Mouse (Mus musculus) CH12.LX (cell line): ENCODE measurements around the gene Hpf1. TPM values are rescaled to one million over a fixed set of nuclear protein-coding genes. Genes with fewer than 3 reads are reported as not detected.

Source experiments
- DNase-seq: peaks from one replicate; pipeline ENCODE4 v3.0.0-alpha.2; 2013; ENCODE audit errors: extremely low read depth
- H3K27ac ChIP-seq: 2 replicates; pipeline ENCODE4 v1.5.1; 2012; ENCODE audit warnings: low read depth, mild to moderate bottlenecking, control low read depth, moderate library complexity; ENCODE audit not compliant: insufficient read depth
- H3K27me3 ChIP-seq: replicated peaks from 2 replicates; pipeline ENCODE3; 2012; ENCODE audit warnings: inconsistent platforms
- H3K36me3 ChIP-seq, 2 experiments: replicated peaks in 1 of 2; 2 replicates each; pipeline versions ENCODE3 to v1.6.1; 2012; ENCODE audit warnings: inconsistent platforms in 1 of 2, low read length in 1 of 2, mild to moderate bottlenecking in 1 of 2, mixed read lengths in 1 of 2, moderate library complexity in 1 of 2; ENCODE audit not compliant: control insufficient read depth in 1 of 2, insufficient read depth in 1 of 2
- H3K4me1 ChIP-seq, 2 experiments: 2 replicates each; pipeline ENCODE4 v1.6.1; 2012; ENCODE audit warnings: inconsistent platforms in 1 of 2, moderate library complexity in 1 of 2; ENCODE audit not compliant: insufficient read depth in 2 of 2, control insufficient read depth in 1 of 2
- H3K4me2 ChIP-seq: 2 replicates; pipeline ENCODE4 v1.6.1; 2012; ENCODE audit warnings: low read depth, mild to moderate bottlenecking, control low read depth; ENCODE audit not compliant: poor library complexity, insufficient read depth, severe bottlenecking
- H3K4me3 ChIP-seq, 3 experiments: fragments of 150-350 bp in 1 of 3; sonication (generic) in 1 of 3; replicated peaks in 1 of 3; 2 replicates each; pipeline versions ENCODE3 to v1.5.1; 2011 to 2012; ENCODE audit warnings: low read depth in 2 of 3, low read length in 2 of 3, mild to moderate bottlenecking in 2 of 3, moderate library complexity in 2 of 3, control low read depth in 1 of 3, improper control_type of control experiment in 1 of 3, inconsistent platforms in 1 of 3, mixed read lengths in 1 of 3; ENCODE audit not compliant: poor library complexity in 1 of 3
- H3K79me2 ChIP-seq: replicated peaks from 2 replicates; pipeline ENCODE4 v1.6.1; 2012; ENCODE audit warnings: mild to moderate bottlenecking, moderate library complexity; ENCODE audit not compliant: control insufficient read depth, poor library complexity, insufficient read depth, severe bottlenecking; ENCODE audit errors: extremely low read depth
- H3K9ac ChIP-seq: 2 replicates; pipeline ENCODE4 v1.6.1; 2012; ENCODE audit warnings: low read depth, mild to moderate bottlenecking, control low read depth, moderate library complexity; ENCODE audit not compliant: insufficient read depth
- H3K9me3 ChIP-seq: replicated peaks from 2 replicates; pipeline ENCODE3; 2012; ENCODE audit warnings: low read length, inconsistent platforms, mixed read lengths
- BHLHE40 ChIP-seq: IDR thresholded peaks from 2 replicates; pipeline ENCODE4 v1.6.1; 2011; ENCODE audit warnings: mild to moderate bottlenecking, low read depth, low read length, improper control_type of control experiment
- CHD1 ChIP-seq: IDR thresholded peaks from 2 replicates; pipeline ENCODE4 v1.6.1; 2012; ENCODE audit warnings: low read depth, low read length, improper control_type of control experiment, inconsistent platforms
- CHD2 ChIP-seq: IDR thresholded peaks from 2 replicates; pipeline ENCODE4 v1.6.1; 2011; ENCODE audit warnings: low read length, improper control_type of control experiment
- ELF1 ChIP-seq: IDR thresholded peaks from 2 replicates; pipeline ENCODE4 v1.6.1; 2014; ENCODE audit warnings: low read depth, mild to moderate bottlenecking, inconsistent platforms, low read length, improper control_type of control experiment
- JUN ChIP-seq: IDR thresholded peaks from 2 replicates; pipeline ENCODE4 v1.6.1; 2011; ENCODE audit warnings: low read depth, mild to moderate bottlenecking, low read length, improper control_type of control experiment, moderate library complexity; ENCODE audit not compliant: insufficient read depth
- KAT2A ChIP-seq: IDR thresholded peaks from 2 replicates; pipeline ENCODE4 v1.6.1; 2012; ENCODE audit warnings: low read length, improper control_type of control experiment, inconsistent platforms; ENCODE audit not compliant: insufficient replicate concordance
- MAFK ChIP-seq: IDR thresholded peaks from 2 replicates; pipeline ENCODE4 v1.6.1; 2011; ENCODE audit warnings: low read length, improper control_type of control experiment; ENCODE audit not compliant: insufficient replicate concordance
- MAX ChIP-seq: IDR thresholded peaks from 2 replicates; pipeline ENCODE4 v1.6.1; 2011; ENCODE audit warnings: low read length, improper control_type of control experiment
- MYC ChIP-seq: IDR thresholded peaks from 2 replicates; pipeline ENCODE4 v1.6.1; 2011; ENCODE audit warnings: low read depth, mild to moderate bottlenecking, improper control_type of control experiment, low read length
- NELFE ChIP-seq: IDR thresholded peaks from 2 replicates; pipeline ENCODE4 v1.6.1; 2011; ENCODE audit warnings: low read depth, low read length, improper control_type of control experiment
- POLR2A ChIP-seq: IDR thresholded peaks from 2 replicates; pipeline ENCODE4 v1.6.1; 2011; ENCODE audit warnings: low read depth, mild to moderate bottlenecking, improper control_type of control experiment, low read length
- RAD21 ChIP-seq: IDR thresholded peaks from 2 replicates; pipeline ENCODE4 v1.6.1; 2011; ENCODE audit warnings: low read depth, mild to moderate bottlenecking, low read length, improper control_type of control experiment, moderate library complexity
- RCOR1 ChIP-seq: conservative IDR thresholded peaks from 2 replicates; pipeline ENCODE4 v1.6.1; 2012; ENCODE audit warnings: low read depth, mild to moderate bottlenecking, inconsistent platforms, low read length, improper control_type of control experiment
- SIN3A ChIP-seq: IDR thresholded peaks from 2 replicates; pipeline ENCODE4 v1.6.1; 2012; ENCODE audit warnings: low read length, improper control_type of control experiment, inconsistent platforms
- TCF12 ChIP-seq: IDR thresholded peaks from 2 replicates; pipeline ENCODE4 v1.6.1; 2014; ENCODE audit warnings: low read depth, mild to moderate bottlenecking, inconsistent platforms, low read length, improper control_type of control experiment
- UBTF ChIP-seq: IDR thresholded peaks from 2 replicates; pipeline ENCODE4 v1.6.1; 2012; ENCODE audit warnings: low read depth, mild to moderate bottlenecking, inconsistent platforms, low read length, improper control_type of control experiment, moderate library complexity
- USF1 ChIP-seq: IDR thresholded peaks from 2 replicates; pipeline ENCODE4 v1.6.1; 2014; ENCODE audit warnings: low read depth, mild to moderate bottlenecking, inconsistent platforms, low read length, improper control_type of control experiment
- ZC3H11A ChIP-seq: IDR thresholded peaks from 2 replicates; pipeline ENCODE4 v1.6.1; 2012; ENCODE audit warnings: low read depth, mild to moderate bottlenecking, inconsistent platforms, low read length, improper control_type of control experiment
- ZKSCAN1 ChIP-seq: IDR thresholded peaks from 2 replicates; pipeline ENCODE4 v1.6.1; 2012; ENCODE audit warnings: low read depth, inconsistent platforms, low read length, improper control_type of control experiment, borderline replicate concordance
- ZMIZ1 ChIP-seq: IDR thresholded peaks from 2 replicates; pipeline ENCODE4 v1.6.1; 2012; ENCODE audit warnings: low read depth, mild to moderate bottlenecking, inconsistent platforms, low read length, improper control_type of control experiment
- ZNF384 ChIP-seq: IDR thresholded peaks from 2 replicates; pipeline ENCODE4 v1.6.1; 2012; ENCODE audit warnings: low read depth, low read length, improper control_type of control experiment, inconsistent platforms
- dilution Hi-C: fragments of 300-500 bp; cut with MboI; formaldehyde crosslinking; loops from 2 replicates; pipeline ENCODE4 v1.14.3; 2020; ENCODE audit warnings: low sequenced_read_pairs; ENCODE audit not compliant: extremely low pct_unique_long_range_greater_than_20kb, extremely low pct_ligation_motif_present
- in situ Hi-C: fragments of 300-500 bp; cut with MboI; formaldehyde crosslinking; loops from 3 replicates; pipeline ENCODE4 v1.14.3; 2019; ENCODE audit warnings: low sequenced_read_pairs, low pct_ligation_motif_present, low pct_unique_long_range_greater_than_20kb, mixed read lengths
- polyA plus RNA-seq: library from polyadenylated mRNA; unstranded; fragments of >175 nt; gene quantifications from 2 replicates; pipeline ENCODE4 v1.2.1, GENCODE M21; 2012; ENCODE audit warnings: low read depth; ENCODE audit not compliant: insufficient read length
- total RNA-seq, 2 experiments: library from RNA; depleted of rRNA; stranded (reverse); fragments of 300-350 nt in 1 of 2; fragments of >200 nt in 1 of 2; gene quantifications; 2 replicates each; pipeline ENCODE4 v1.2.3; 2012 to 2014

Hpf1 gene
- total and polyA plus RNA-seq, 3 experiments, result 76.1 to 132 (median 95.0) TPM

DNA sequence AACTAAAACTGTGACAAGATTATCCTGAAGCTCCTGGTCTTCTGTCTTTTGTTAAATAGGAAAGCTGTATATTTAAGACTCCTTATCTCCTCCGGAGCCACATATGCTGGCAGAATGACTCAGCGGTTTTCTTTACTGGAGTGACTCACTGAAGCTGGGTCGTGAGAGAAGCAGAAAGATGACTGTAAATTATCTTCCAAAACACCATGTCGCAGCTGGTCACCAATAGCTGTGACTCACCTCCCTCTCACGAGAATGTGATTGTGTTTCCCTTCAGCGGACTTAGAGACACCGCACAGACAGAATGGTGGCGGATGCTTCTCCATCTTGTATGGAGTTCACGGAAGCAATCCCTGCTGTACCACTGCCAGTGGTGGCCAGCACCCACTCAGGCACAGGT is 30.6 kb upstream of the Hpf1 start (continued):
- TF ChIP-seq RCOR1 (no peak), ZMIZ1 (no peak), SIN3A (peak; percentile 70; the same call in 1 of the 2 replicates), MAX (0 out of 2 replicates have a peak, but pooled peaks have one; percentile 35), ZKSCAN1 (no peak), KAT2A (no peak), TCF12 (peak; percentile 55; the same call in 1 of the 2 replicates), CHD1 (0 out of 2 replicates have a peak, but pooled peaks have one; percentile 45), ELF1 (no peak), MYC (no peak), POLR2A (0 out of 2 replicates have a peak, but pooled peaks have one; percentile 31), JUN (peak; percentile 65)
- TF ChIP-seq, all 38 proteins: peak for 17

DNA sequence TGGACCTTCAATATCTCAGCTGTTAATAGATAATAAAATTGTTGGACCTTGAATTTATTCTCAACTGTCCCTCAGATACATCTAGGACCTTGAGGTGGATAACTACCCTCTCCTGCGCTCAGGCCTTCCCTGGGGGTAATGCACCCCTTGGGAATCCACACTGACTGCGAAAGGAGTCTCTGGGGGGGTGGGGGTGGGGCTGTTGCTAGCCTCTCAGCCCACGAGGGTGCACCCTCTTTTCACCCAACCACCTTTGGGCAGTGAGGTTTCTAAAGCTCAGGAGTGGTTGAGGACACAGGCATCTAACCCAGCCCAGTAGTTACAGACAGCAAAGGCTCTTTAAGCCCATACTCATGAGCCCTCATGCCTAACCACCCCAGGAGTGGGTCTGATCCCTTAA is 29.5 kb upstream of the Hpf1 start:
- H3K27ac ChIP-seq, result no peak overlapping the region; the same call in 1 of the 2 replicates
- in situ Hi-C loops (loop anchor here (10.0 kb wide), 1 partner anchor 246 kb away; no protein-coding TSS in a partner anchor), dilution Hi-C loops (no loop called here)
- no peak overlapping the region for H3K9ac ChIP-seq
- DNase-seq, result no peak
- H3K9me3 ChIP-seq, result no peaks in the 10 kb centered on the region
- no peak overlapping the region for H3K4me3 ChIP-seq
- no peaks in the 10 kb centered on the region for H3K27me3 ChIP-seq
- H3K79me2 ChIP-seq, result no peaks in the 10 kb centered on the region
- 0 out of 2 replicates have a peak, but pooled peaks have one; percentile 58 for TF ChIP-seq KAT2A
- peak; percentile 31; the same call in 1 of the 2 replicates for TF ChIP-seq CHD2
- no peak for TF ChIP-seq ZC3H11A
- TF ChIP-seq BHLHE40, result 0 out of 2 replicates have a peak, but pooled peaks have one; percentile 19
- TF ChIP-seq, all 38 proteins: peak for 3
- Histone ChIP-seq H3K36me3 (no peaks in the 10 kb centered on the region), H3K4me1 (peaks cover 13 to 41% of the 10 kb centered on the region in 2 experiments), H3K4me2 (peak overlapping the region; percentile 35)

DNA sequence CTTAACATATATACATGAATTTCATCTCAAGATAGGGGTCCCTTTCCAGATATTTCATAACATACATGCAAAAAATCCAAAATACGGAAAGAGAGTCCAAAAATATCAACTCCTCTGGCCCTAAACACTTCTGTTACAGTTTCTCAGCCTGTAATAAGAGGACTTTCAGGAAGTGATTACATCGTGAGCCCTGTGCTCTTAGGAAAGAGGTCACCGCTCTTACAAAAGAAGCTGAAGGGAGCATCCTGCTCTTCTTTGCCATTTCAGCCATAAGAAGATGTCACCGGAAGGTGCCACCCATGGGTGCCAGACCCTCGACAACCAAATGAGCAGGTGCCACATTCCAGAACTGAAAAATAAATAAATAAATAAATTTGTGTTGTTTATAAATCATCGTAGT is 28.4 kb upstream of the Hpf1 start:
- Histone ChIP-seq H3K9me3 (no peaks in the 10 kb centered on the region), H3K4me1 (peaks cover 13 to 51% of the 10 kb centered on the region in 2 experiments), H3K4me2 (no peak overlapping the region), H3K9ac (no peak overlapping the region), H3K79me2 (no peaks in the 10 kb centered on the region), H3K27me3 (no peaks in the 10 kb centered on the region), H3K4me3 (no peak overlapping the region), H3K27ac (no peak overlapping the region), H3K36me3 (no peaks in the 10 kb centered on the region)
- no peak for DNase-seq
- in situ Hi-C loops (loop anchor here (10.0 kb wide), 1 partner anchor 247 kb away; no protein-coding TSS in a partner anchor), dilution Hi-C loops (no loop called here)
- TF ChIP-seq JUN, result no peak
- no peak for TF ChIP-seq CHD2
- no peak for TF ChIP-seq UBTF
- no peak for TF ChIP-seq ZMIZ1
- no peak for TF ChIP-seq ZNF384
- TF ChIP-seq ZKSCAN1, result no peak
- no peak for TF ChIP-seq RCOR1
- no peak for TF ChIP-seq MAFK
- no peak for TF ChIP-seq USF1
- no peak for TF ChIP-seq RAD21
- TF ChIP-seq NELFE, result no peak
